Mouse (Mus musculus) right cerebral cortex, postnatal 14 days (tissue): ENCODE measurements at regions not wholly inside any gene's neighbourhood (a gene's known extent, or its start where the extent isn't known, plus 50 kb on each side); places are given as distances from the start of the nearest gene placed in this dataset.
A peak's percentile ranks its signal among the peaks of the same experiment; 100 is the strongest.
"Not testable (repeated sequence)": the region's sequence is repeated elsewhere in the genome, so short reads cannot be mapped to it uniquely, and the experiment has no call there.

ENCODE experiments used
- DNase-seq: peaks from one replicate; pipeline ENCODE4 v3.0.0; 2022

GRCm38 (mm10) chr10:45859137-45859536 lies 281.5 kb downstream of the Hace1 start:
- no peak for DNase-seq

- DNase-seq: no peak
These were observed 282.3 kb downstream of the Hace1 start for GRCm38 (mm10) chr10:45859909-45860308.

- DNase-seq: no peak
These were observed 283.1 kb downstream of the Hace1 start for GRCm38 (mm10) chr10:45860696-45861095.

GRCm38 (mm10) chr10:45865793-45866192 lies 288.2 kb downstream of the Hace1 start:
- no peak for DNase-seq

- DNase-seq: no peak
These were observed 289.2 kb downstream of the Hace1 start for GRCm38 (mm10) chr10:45866860-45867259.

GRCm38 (mm10) chr10:45871028-45871427 lies 293.4 kb downstream of the Hace1 start:
- no peak for DNase-seq

- DNase-seq: no peak
These were observed 294.6 kb downstream of the Hace1 start for GRCm38 (mm10) chr10:45872007-45872890.

- no peak for DNase-seq
These were observed 296.5 kb downstream of the Hace1 start for GRCm38 (mm10) chr10:45873805-45874780.

GRCm38 (mm10) chr10:45875287-45875686 lies 297.7 kb downstream of the Hace1 start:
- not testable (repeated sequence) for DNase-seq

GRCm38 (mm10) chr10:45883745-45884144 lies 306.1 kb downstream of the Hace1 start:
- no peak for DNase-seq

- no peak for DNase-seq
These were observed 309.0 kb downstream of the Hace1 start for GRCm38 (mm10) chr10:45886636-45887035.

GRCm38 (mm10) chr10:45888835-45889234 lies 311.2 kb downstream of the Hace1 start:
- DNase-seq: peak; percentile 7

- no peak for DNase-seq
These were observed 311.8 kb downstream of the Hace1 start for GRCm38 (mm10) chr10:45889381-45889951.

- no peak for DNase-seq
These were observed 312.5 kb downstream of the Hace1 start for GRCm38 (mm10) chr10:45890088-45890626.

- DNase-seq: no peak
These were observed 314.8 kb downstream of the Hace1 start for GRCm38 (mm10) chr10:45892464-45892863.

GRCm38 (mm10) chr10:45893894-45894831 lies 316.5 kb downstream of the Hace1 start:
- DNase-seq: no peak

GRCm38 (mm10) chr10:45916928-45917327 lies 339.3 kb downstream of the Hace1 start:
- DNase-seq: no peak

GRCm38 (mm10) chr10:45925746-45926145 lies 348.1 kb downstream of the Hace1 start:
- no peak for DNase-seq

GRCm38 (mm10) chr10:45933631-45934310 lies 356.1 kb downstream of the Hace1 start:
- DNase-seq: no peak

GRCm38 (mm10) chr10:45957686-45958085 lies 380.1 kb downstream of the Hace1 start:
- DNase-seq: no peak

GRCm38 (mm10) chr10:45972240-45972639 lies 394.6 kb downstream of the Hace1 start:
- no peak for DNase-seq
